Mouse (Mus musculus): ENCODE measurements around the gene Cep295nl. TPM values are rescaled to one million over a fixed set of nuclear protein-coding genes. Genes with fewer than 3 reads are reported as not detected.
"Not testable (repeated sequence)": the region's sequence is repeated elsewhere in the genome, so short reads cannot be mapped to it uniquely, and the experiment has no call there.

Gene Cep295nl
- polyA plus RNA-seq, 1 experiment: 0.06 TPM

- TF ChIP-seq POLR2A (IDR thresholded peaks at IDR 0.05; ENCODE audit: low read depth, low read length): no peak
- no peak for TF ChIP-seq CTCF (conservative IDR thresholded peaks at IDR 0.05; ENCODE audit: insufficient read depth, insufficient read length, low read depth, low read length)
- Histone ChIP-seq H3K27me3 (replicated peaks; ENCODE audit: control insufficient read depth, insufficient read depth, low read length) (no peaks in the 10 kb centered on the region), H3K4me3 (ENCODE audit: insufficient read depth, low read depth, low read length) (no peak overlapping the region), H3K4me1 (ENCODE audit: control insufficient read depth, insufficient read depth, low read length) (no peaks in the 10 kb centered on the region), H3K27ac (ENCODE audit: insufficient read depth, low read depth, low read length) (no peak overlapping the region), H3K36me3 (ENCODE audit: control insufficient read depth, insufficient read depth, low read length) (no peaks in the 10 kb centered on the region)
- 83% methylated on average over 8 of the region's 8 CpGs for WGBS
- no peak for DNase-seq
Observed at GRCm38 (mm10) chr11:118316231-118316806, 26.0 kb downstream of the Cep295nl start.

- Histone ChIP-seq H3K4me1 (ENCODE audit: control insufficient read depth, insufficient read depth, low read length) (no peaks in the 10 kb centered on the region), H3K27ac (ENCODE audit: insufficient read depth, low read depth, low read length) (no peak overlapping the region), H3K4me3 (ENCODE audit: insufficient read depth, low read depth, low read length) (no peak overlapping the region), H3K36me3 (ENCODE audit: control insufficient read depth, insufficient read depth, low read length) (no peaks in the 10 kb centered on the region), H3K27me3 (replicated peaks; ENCODE audit: control insufficient read depth, insufficient read depth, low read length) (no peaks in the 10 kb centered on the region)
- DNase-seq: no peak
- TF ChIP-seq POLR2A (IDR thresholded peaks at IDR 0.05; ENCODE audit: low read depth, low read length) (no peak), CTCF (conservative IDR thresholded peaks at IDR 0.05; ENCODE audit: insufficient read depth, insufficient read length, low read depth, low read length) (no peak)
- 81% methylated on average over 6 of the region's 6 CpGs for WGBS
Observed at GRCm38 (mm10) chr11:118312132-118312723, 30.1 kb downstream of the Cep295nl start.

GRCm38 (mm10) chr11:118307962-118308361, 34.3 kb downstream of the Cep295nl start:
- 92% methylated on average over 2 of the region's 2 CpGs for WGBS
- H3K4me1 ChIP-seq (ENCODE audit: control insufficient read depth, insufficient read depth, low read length); H3K36me3 ChIP-seq (ENCODE audit: control insufficient read depth, insufficient read depth, low read length); H3K27ac ChIP-seq (ENCODE audit: insufficient read depth, low read depth, low read length); H3K4me3 ChIP-seq (ENCODE audit: insufficient read depth, low read depth, low read length); H3K27me3 ChIP-seq (replicated peaks; ENCODE audit: control insufficient read depth, insufficient read depth, low read length); DNase-seq: not testable (repeated sequence)

GRCm38 (mm10) chr11:118303959-118304358, 38.3 kb downstream of the Cep295nl start:
- H3K36me3 ChIP-seq (ENCODE audit: control insufficient read depth, insufficient read depth, low read length): not testable (repeated sequence)
- 84% methylated on average over 4 of the region's 4 CpGs for WGBS

GRCm38 (mm10) chr11:118298810-118299209, 43.5 kb downstream of the Cep295nl start:
- H3K27ac ChIP-seq (ENCODE audit: insufficient read depth, low read depth, low read length): no peak overlapping the region
- H3K4me3 ChIP-seq (ENCODE audit: insufficient read depth, low read depth, low read length): no peak overlapping the region
- H3K36me3 ChIP-seq (ENCODE audit: control insufficient read depth, insufficient read depth, low read length): no peaks in the 10 kb centered on the region
- H3K4me1 ChIP-seq (ENCODE audit: control insufficient read depth, insufficient read depth, low read length): no peaks in the 10 kb centered on the region
- no peak for DNase-seq
- TF ChIP-seq POLR2A (IDR thresholded peaks at IDR 0.05; ENCODE audit: low read depth, low read length) (no peak), CTCF (conservative IDR thresholded peaks at IDR 0.05; ENCODE audit: insufficient read depth, insufficient read length, low read depth, low read length) (no peak)
- 75% methylated on average over 2 of the region's 2 CpGs for WGBS
- no peaks in the 10 kb centered on the region for H3K27me3 ChIP-seq (replicated peaks; ENCODE audit: control insufficient read depth, insufficient read depth, low read length)

More at GRCm38 (mm10) chr11:118303959-118304358, 38.3 kb downstream of the Cep295nl start:
- not testable (repeated sequence) for H3K27me3 ChIP-seq (replicated peaks; ENCODE audit: control insufficient read depth, insufficient read depth, low read length); H3K4me1 ChIP-seq (ENCODE audit: control insufficient read depth, insufficient read depth, low read length); DNase-seq; H3K27ac ChIP-seq (ENCODE audit: insufficient read depth, low read depth, low read length); H3K4me3 ChIP-seq (ENCODE audit: insufficient read depth, low read depth, low read length)

GRCm38 (mm10) chr11:118297967-118298366, 44.3 kb downstream of the Cep295nl start:
- Histone ChIP-seq H3K36me3 (ENCODE audit: control insufficient read depth, insufficient read depth, low read length) (no peaks in the 10 kb centered on the region), H3K4me3 (ENCODE audit: insufficient read depth, low read depth, low read length) (no peak overlapping the region), H3K4me1 (ENCODE audit: control insufficient read depth, insufficient read depth, low read length) (no peaks in the 10 kb centered on the region), H3K27ac (ENCODE audit: insufficient read depth, low read depth, low read length) (no peak overlapping the region), H3K27me3 (replicated peaks; ENCODE audit: control insufficient read depth, insufficient read depth, low read length) (no peaks in the 10 kb centered on the region)
- TF ChIP-seq POLR2A (IDR thresholded peaks at IDR 0.05; ENCODE audit: low read depth, low read length) (no peak), CTCF (conservative IDR thresholded peaks at IDR 0.05; ENCODE audit: insufficient read depth, insufficient read length, low read depth, low read length) (0 out of 2 replicates have a peak, but pooled peaks have one; percentile 7)
- DNase-seq: no peak
- WGBS: 84% methylated on average over 3 of the region's 3 CpGs

- Histone ChIP-seq H3K27me3 (replicated peaks; ENCODE audit: control insufficient read depth, insufficient read depth, low read length) (no peaks in the 10 kb centered on the region), H3K4me1 (ENCODE audit: control insufficient read depth, insufficient read depth, low read length) (peaks cover 3% of the 10 kb centered on the region; the same call in 1 of the 2 replicates), H3K36me3 (ENCODE audit: control insufficient read depth, insufficient read depth, low read length) (no peaks in the 10 kb centered on the region), H3K27ac (ENCODE audit: insufficient read depth, low read depth, low read length) (no peak overlapping the region), H3K4me3 (ENCODE audit: insufficient read depth, low read depth, low read length) (no peak overlapping the region)
- TF ChIP-seq CTCF (conservative IDR thresholded peaks at IDR 0.05; ENCODE audit: insufficient read depth, insufficient read length, low read depth, low read length) (no peak), POLR2A (IDR thresholded peaks at IDR 0.05; ENCODE audit: low read depth, low read length) (no peak)
- DNase-seq: no peak
- WGBS: 77% methylated on average over 2 of the region's 2 CpGs
Observed at GRCm38 (mm10) chr11:118295026-118295425, 47.3 kb downstream of the Cep295nl start.

Data from kidney, adult 2 months (tissue).